Mouse (Mus musculus) kidney, adult 8-10 months (tissue): Measurements from ENCODE around the gene Mri1.
A peak's percentile ranks its signal among the peaks of the same experiment; 100 is the strongest.

Source experiments
- DNase-seq, 2 experiments: peaks; one replicate each; pipeline ENCODE4 v3.0.0; 2022

The Mri1 gene

GRCm38 (mm10) chr8:84202466-84202865, 54.7 kb downstream of the Mri1 start:
- peak; percentile 53 to 54 for DNase-seq

DNA sequence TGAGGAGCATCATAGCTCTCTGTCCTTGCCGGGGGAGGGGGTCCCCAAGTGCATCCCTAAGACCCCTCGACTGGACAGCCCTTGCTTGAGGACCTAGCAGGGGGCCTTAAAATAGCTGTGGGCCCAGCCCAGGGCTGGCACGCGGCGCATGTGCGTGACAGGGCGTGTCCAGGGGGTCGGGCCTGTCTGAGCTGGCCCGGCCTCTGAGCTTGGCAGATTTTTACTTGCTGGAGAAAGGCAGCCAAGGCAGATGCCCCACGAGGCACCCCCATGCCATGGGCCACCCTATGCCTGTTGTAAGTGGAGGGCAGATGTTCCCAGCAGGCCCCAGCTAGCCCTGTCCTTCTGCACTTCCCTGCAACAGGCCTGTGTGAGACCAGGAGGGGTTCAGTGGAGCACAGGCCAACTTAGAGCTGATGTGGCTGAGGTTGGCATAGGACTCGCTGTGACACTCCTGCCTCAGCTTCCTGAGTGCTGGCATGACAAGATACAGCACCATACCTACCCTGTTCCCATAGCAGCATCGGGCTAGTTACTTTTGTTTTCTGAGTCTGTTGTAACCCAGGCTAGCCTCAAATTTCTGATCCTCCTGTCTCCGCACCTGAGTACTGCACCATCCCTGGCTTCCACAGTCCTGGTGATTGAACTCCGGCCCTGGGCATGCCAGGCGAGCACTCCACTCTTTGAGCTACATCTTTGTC, 55.4 kb downstream of the Mri1 start:
- peak; percentile 76 for DNase-seq

GRCm38 (mm10) chr8:84200652-84201544, 56.2 kb downstream of the Mri1 start:
- DNase-seq = peak; percentile 72 to 74

DNA sequence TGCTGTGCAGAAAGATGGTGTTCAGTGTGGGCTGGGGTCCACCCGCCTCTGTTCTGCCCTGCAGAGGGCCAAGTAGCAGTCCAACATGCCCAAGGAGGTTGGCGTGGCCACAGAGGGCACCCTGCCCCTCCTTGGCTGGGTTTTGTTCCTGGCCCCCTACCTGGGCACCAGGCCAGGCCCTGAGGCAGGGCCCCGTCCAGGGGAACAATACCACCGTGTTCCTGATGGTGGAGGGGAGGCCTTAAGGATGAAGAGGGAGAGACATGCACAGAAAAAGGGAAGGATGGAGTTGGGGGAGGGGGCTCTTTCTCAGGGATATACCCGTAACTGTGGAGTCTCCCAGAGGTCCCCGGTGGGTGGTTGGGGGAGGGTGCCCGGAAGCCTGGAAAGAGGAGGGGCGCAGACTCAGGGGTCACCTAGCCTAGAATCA, 57.0 kb downstream of the Mri1 start:
- peak; percentile 19 to 37 for DNase-seq
